Mouse (Mus musculus): ENCODE data around the gene Vamp8.

Gene Vamp8

DNA sequence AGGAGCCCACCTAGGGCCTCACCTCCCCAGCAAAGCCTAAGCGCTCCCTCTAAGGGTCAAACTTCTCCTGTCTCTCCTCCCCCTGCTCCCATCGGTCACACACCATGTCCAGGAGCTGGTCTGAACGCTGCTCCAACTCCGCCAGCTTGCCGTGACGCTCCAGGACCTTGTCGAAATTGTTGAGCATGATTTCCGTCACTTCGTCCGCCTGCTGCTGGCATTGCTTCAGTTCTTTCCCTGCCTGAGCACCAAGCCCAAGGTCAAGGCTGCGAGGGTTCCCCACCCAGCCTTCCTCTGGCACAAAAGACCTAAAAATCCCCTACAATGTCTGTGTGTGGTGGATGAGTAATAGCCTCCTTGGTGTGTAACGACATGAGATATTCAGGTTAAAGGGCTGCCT lies 20.4 kb downstream of the Vamp8 start:
- Histone ChIP-seq H3K27me3 (ENCODE audit: control insufficient read depth, insufficient read depth, low read length, poor library complexity, severe bottlenecking) (no peaks in the 10 kb centered on the region), H3K36me3 (ENCODE audit: control insufficient read depth, insufficient read depth, low read length, poor library complexity, severe bottlenecking) (no peaks in the 10 kb centered on the region)
- no peak for DNase-seq (ENCODE audit: low read depth, low spot score)

DNA sequence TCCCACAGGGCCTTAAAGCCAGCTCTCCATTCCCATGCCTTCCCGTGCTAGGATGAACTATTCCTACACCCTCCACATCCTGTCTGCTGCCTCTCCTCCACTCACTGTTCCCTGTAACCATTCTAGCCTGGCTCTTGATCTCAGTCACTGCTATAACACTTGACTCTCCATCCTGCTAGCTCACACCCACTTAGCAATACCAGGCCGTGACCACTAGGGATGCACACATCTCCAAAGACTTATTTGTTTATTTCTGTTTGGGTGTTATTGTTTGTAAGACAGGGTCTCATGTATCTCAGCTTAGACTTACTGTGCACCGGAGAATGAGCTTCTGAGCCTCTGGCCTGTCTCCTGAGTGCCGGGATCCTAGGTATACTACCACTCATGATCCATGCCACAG lies 20.9 kb downstream of the Vamp8 start:
- no peak for DNase-seq (ENCODE audit: low read depth, low spot score)
- no peaks in the 10 kb centered on the region for H3K27me3 ChIP-seq (ENCODE audit: control insufficient read depth, insufficient read depth, low read length, poor library complexity, severe bottlenecking)
- no peaks in the 10 kb centered on the region for H3K36me3 ChIP-seq (ENCODE audit: control insufficient read depth, insufficient read depth, low read length, poor library complexity, severe bottlenecking)

DNA sequence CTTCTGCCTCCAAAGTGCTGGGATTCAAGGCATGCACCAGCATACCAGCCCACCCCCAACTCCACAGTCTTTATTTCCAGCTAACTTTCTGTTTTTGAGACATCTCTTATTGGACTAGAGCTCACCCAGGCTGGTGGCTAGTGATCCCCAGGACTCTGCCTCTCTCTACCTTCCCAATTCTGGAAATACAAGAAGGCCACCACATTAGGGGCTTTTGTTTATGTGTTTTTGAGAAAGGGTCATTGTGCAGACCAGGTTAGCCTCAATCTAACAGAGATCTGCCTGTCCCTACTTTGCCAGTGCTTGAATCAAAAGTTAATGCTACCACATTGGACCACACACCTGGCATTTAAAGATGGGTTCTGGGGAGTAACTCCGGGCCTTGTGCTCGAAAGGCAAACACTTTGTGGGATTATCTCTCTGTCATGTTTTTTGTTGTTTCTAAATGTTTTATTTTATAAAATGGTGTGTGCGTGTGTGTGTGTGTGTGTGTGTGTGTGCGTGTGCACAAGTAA lies 23.0 kb downstream of the Vamp8 start:
- no peaks in the 10 kb centered on the region for H3K27me3 ChIP-seq (ENCODE audit: control insufficient read depth, insufficient read depth, low read length, poor library complexity, severe bottlenecking)
- DNase-seq (ENCODE audit: low read depth, low spot score), result no peak
- no peaks in the 10 kb centered on the region for H3K36me3 ChIP-seq (ENCODE audit: control insufficient read depth, insufficient read depth, low read length, poor library complexity, severe bottlenecking)

DNA sequence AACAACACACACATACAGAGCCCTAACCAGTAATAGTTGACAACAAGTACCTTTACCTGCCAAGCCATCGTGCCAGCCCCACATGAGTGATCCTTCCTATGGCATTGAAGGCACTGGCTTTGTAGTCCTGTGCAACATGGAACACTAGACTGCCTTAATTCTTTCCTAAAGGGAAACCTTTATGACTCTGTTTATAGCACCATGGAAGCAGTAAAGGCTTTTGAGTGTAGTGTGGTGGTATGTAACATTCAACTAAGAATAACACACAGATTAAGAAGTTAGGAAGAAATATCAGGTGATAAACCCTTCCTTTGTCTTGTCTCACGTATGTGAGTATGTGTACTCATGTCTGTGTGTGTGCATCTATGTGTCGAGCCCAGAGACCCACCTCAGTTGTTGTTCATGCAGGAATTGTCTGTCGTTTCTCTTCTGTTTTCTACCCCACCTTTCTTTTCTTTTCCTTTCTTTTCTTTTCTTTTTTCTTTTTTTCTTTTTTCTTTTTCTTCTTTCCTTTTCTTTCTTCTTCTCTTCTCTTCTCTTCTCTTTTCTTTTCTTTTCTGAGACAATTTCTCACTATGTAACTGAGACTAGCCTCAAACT lies 23.6 kb downstream of the Vamp8 start, which contains the start of gene Rnf181:
Gene Rnf181 (minus strand): TSS at position 113 of the 600 bp plus-strand sequence.
- no peaks in the 10 kb centered on the region for H3K27me3 ChIP-seq (ENCODE audit: control insufficient read depth, insufficient read depth, low read length, poor library complexity, severe bottlenecking)
- H3K36me3 ChIP-seq (ENCODE audit: control insufficient read depth, insufficient read depth, low read length, poor library complexity, severe bottlenecking), result no peaks in the 10 kb centered on the region
- DNase-seq (ENCODE audit: low read depth, low spot score), result no peak

DNA sequence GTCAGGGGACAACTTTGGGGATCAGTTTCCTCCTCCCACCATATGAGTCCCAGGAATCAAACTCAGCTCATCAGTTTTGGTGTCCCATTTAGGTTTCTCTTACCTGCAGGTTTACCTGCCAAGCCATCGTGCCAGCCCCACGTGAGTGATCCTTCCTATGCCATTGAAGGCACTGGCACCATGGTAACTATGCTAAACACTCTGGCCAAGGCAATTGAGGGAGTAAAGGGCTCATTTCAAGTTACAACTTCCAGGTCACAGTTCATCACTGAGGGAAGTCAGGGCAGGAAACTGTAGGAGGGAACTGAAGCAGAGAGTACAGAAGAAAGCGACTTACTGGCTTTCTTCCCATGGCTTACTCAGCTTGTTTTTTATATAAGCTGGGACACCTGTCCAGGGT lies 24.2 kb downstream of the Vamp8 start:
- Histone ChIP-seq H3K27me3 (ENCODE audit: control insufficient read depth, insufficient read depth, low read length, poor library complexity, severe bottlenecking) (no peaks in the 10 kb centered on the region), H3K36me3 (ENCODE audit: control insufficient read depth, insufficient read depth, low read length, poor library complexity, severe bottlenecking) (no peaks in the 10 kb centered on the region; the same call in 1 of the 2 replicates)
- DNase-seq (ENCODE audit: low read depth, low spot score), result no peak

DNA sequence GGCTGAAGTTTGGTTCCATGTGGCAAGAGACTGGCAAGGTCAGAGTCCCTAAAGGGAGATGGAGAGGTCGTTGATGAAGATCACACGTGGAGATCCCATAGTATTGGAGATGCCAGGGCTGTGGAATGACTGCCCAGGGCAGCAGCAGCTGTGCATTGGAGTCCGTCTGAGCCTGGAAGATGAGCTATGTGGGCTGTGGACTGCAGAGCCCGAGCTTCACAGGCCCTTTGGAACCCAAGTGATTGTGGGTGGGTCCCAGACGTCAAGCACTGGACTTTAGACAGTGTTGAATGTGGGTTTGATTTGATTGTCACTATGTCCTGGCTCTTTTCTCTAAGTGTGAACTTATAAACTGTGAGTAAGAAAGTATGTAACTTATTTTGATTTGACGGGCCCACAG lies 25.5 kb downstream of the Vamp8 start:
- DNase-seq (ENCODE audit: low read depth, low spot score), result no peak
- no peaks in the 10 kb centered on the region for H3K27me3 ChIP-seq (ENCODE audit: control insufficient read depth, insufficient read depth, low read length, poor library complexity, severe bottlenecking)
- no peaks in the 10 kb centered on the region; the same call in 1 of the 2 replicates for H3K36me3 ChIP-seq (ENCODE audit: control insufficient read depth, insufficient read depth, low read length, poor library complexity, severe bottlenecking)

DNA sequence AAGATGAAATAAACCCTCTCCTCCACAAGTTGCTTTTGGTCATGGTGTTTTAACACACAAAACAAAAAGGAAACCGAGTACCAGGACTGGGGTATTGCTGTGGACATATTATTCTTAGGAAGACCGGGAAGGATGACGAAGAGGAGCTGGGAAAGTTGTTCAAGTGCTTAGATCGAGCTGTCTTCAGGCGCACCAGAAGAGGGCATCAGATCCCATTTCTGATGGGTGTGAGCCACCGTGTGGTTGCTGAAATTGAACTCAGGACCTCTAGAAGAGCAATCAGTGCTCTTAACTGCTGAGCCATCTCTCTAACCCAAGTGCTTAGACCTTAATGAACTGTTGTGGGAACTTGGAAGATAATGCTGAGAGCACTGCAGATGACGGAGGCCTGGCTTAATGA lies 26.5 kb downstream of the Vamp8 start:
- no peaks in the 10 kb centered on the region for H3K27me3 ChIP-seq (ENCODE audit: control insufficient read depth, insufficient read depth, low read length, poor library complexity, severe bottlenecking)
- peak; percentile 33 for DNase-seq (ENCODE audit: low read depth, low spot score)
- peaks cover 2% of the 10 kb centered on the region; the same call in 1 of the 2 replicates for H3K36me3 ChIP-seq (ENCODE audit: control insufficient read depth, insufficient read depth, low read length, poor library complexity, severe bottlenecking)

DNA sequence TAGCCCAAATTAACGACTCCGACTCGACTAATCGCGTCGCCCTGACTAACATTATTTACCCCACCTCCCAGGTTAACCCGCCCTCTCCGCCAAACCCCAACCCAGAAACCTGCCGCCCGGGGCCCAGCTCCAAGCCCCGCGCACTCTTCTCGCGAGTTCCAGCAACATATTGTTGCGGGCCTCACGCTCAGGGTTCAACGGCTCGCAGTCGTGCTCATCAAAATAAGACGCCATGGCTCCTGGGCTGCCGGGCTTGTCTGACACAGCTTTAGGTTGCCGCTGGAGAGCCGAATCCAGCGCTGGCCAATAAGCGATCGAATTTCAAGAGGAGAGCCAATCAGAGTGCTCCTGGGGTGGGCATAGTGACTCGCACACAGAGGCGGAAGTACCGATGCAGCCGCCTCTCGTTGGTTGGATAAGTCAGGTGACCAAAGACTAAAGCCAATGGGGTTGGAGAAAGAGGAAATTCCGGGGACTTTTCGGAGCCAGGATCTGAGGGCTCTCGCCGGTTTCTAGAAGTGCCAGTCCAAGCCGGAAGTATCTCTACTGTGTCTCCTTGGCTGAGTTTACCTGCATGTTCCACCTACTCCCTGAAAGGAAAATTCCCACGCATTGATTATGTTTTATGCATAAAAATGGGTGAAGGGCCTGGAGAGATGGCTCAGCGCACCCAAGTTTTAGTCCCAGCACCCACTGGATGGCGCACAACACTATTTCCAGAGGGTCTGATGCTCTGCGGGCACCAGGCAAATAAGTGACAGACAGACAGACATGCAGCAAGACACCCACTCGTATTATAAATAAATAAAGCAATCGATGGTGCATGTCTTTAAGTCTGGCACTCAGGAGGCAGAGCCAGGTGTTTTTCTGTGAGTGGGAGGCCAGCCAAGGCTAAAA lies 28.1 kb downstream of the Vamp8 start:
- Histone ChIP-seq H3K36me3 (ENCODE audit: control insufficient read depth, insufficient read depth, low read length, poor library complexity, severe bottlenecking) (peaks cover 2% of the 10 kb centered on the region; the same call in 1 of the 2 replicates), H3K27me3 (ENCODE audit: control insufficient read depth, insufficient read depth, low read length, poor library complexity, severe bottlenecking) (no peaks in the 10 kb centered on the region)
- peak; percentile 97 for DNase-seq (ENCODE audit: low read depth, low spot score)

DNA sequence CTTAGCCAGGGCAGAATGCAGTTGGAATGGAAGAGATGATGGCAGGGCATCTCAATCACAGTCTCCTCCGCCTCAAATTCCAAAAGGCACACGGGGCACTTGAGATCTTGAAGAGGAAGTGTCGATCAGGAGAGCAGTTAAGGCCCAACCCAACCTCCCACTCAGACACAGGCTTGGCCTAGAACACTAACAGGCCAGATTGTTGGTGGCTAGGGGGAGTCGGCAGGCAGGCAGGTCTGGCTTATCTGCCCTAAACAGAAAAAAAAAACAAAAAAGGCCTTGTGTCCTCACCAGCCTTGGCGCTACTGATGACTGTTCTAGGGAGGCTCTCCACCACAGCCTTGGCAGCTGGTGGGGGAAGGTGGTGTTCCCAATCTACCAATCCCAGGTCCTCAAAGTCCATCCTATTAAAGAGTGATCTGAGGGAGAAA lies 29.4 kb downstream of the Vamp8 start:
- DNase-seq (ENCODE audit: low read depth, low spot score), result no peak
- no peaks in the 10 kb centered on the region for H3K27me3 ChIP-seq (ENCODE audit: control insufficient read depth, insufficient read depth, low read length, poor library complexity, severe bottlenecking)
- peaks cover 2% of the 10 kb centered on the region; the same call in 1 of the 2 replicates for H3K36me3 ChIP-seq (ENCODE audit: control insufficient read depth, insufficient read depth, low read length, poor library complexity, severe bottlenecking)

DNA sequence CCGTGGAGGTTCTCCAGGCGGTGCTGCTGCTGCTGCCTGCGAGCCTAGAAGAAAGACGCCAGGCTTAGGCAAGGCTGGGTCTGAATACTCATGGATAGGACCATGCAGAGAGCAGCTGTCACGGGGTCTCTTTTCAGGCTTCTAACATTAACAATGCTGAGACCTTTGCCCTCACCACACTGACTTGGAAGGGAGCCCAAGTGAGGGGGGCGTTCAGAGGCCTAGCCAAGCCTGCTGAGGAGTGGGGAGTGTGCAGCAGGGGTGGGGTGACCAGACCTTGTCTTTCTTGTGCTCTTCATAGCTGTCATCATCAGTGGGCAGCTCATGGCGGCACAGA lies 29.9 kb downstream of the Vamp8 start:
- H3K27me3 ChIP-seq (ENCODE audit: control insufficient read depth, insufficient read depth, low read length, poor library complexity, severe bottlenecking), result no peaks in the 10 kb centered on the region
- DNase-seq (ENCODE audit: low read depth, low spot score), result no peak
- peaks cover 2% of the 10 kb centered on the region; the same call in 1 of the 2 replicates for H3K36me3 ChIP-seq (ENCODE audit: control insufficient read depth, insufficient read depth, low read length, poor library complexity, severe bottlenecking)

DNA sequence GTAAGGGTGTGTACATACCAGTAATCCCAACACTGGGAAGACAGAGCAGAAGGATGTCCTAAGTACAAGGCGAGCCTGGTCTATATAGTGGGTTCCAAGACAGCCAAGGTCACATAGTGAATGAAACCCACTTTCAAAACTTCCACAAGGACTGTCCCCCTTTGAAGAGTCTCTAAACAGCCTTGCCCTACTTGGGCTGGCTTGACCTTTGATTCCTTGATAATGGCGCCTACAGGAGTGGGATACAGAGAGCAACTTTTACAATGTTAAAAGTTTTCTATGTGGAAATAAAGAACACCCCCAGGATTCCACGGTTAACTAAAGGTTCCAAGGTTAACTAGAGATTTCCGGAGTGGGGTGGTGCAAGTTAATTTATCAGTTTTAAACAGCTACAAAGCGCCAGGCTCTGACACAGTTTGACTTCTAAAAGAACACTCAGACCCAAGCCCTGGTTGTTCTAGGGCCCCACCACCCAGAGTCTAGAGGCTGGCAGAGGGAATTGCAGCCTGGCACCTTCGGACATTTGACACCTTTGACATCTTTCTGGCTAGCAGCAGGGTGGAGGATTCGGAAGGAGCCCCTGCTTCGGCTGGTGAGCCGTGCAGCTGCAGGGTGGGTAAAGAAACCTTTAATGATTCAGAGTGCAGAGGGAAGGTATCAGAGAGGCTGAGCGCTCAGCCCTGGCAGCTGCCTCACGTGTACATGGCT lies 30.5 kb downstream of the Vamp8 start:
- Histone ChIP-seq H3K36me3 (ENCODE audit: control insufficient read depth, insufficient read depth, low read length, poor library complexity, severe bottlenecking) (peaks cover 2% of the 10 kb centered on the region; the same call in 1 of the 2 replicates), H3K27me3 (ENCODE audit: control insufficient read depth, insufficient read depth, low read length, poor library complexity, severe bottlenecking) (no peaks in the 10 kb centered on the region)
- DNase-seq (ENCODE audit: low read depth, low spot score), result no peak

DNA sequence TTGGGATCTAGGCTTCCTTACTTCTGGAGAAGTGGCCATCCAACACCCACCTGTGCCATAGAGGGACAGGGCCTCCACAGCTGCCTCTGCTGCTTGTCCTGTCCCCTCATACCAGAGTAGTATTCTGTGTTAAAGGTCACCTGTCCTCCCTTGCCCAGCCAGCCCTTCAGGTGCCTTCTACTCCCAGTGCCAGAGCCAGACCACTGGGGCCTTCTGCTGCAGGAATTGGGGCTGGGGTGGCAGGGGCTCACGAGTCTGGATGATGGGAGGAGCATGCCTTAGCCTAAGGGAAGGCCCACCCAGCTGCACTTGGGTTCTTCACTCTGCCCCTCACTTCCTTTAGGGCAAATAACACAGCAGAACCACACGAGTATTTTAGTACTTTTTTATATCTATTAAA lies 31.2 kb downstream of the Vamp8 start:
- H3K27me3 ChIP-seq (ENCODE audit: control insufficient read depth, insufficient read depth, low read length, poor library complexity, severe bottlenecking), result no peaks in the 10 kb centered on the region
- peaks cover 2% of the 10 kb centered on the region; the same call in 1 of the 2 replicates for H3K36me3 ChIP-seq (ENCODE audit: control insufficient read depth, insufficient read depth, low read length, poor library complexity, severe bottlenecking)
- DNase-seq (ENCODE audit: low read depth, low spot score), result no peak

DNA sequence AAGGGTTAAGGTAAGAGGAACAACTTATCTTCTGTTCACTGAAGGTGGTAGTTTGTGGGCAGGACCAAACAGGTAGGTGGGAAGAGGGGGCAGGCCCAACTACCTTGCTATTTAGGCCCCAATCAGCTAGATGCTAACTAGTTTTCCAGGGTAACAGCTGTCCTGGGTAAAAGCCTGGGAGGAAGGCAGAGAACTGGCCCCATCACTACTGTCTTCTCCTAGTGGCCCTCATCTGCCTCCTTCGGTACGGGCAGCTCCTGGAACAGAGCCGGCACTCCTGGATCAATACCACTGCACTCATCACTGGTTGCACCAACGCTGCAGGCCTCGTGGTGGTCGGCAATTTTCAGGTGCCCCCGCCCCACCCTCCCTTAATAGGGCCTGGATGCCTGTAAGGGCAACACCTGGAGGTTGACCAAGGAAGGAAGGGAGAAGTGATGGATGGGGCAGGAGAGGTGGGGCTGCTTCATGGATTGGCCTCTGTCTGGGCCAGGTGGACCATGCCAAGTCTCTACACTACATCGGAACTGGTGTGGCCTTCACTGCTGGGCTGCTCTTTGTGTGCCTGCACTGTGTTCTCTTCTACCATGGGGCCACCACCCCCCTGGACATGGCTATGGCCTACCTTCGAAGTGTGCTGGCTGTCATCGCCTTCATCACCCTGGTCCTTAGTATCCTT lies 32.3 kb downstream of the Vamp8 start:
- Histone ChIP-seq H3K36me3 (ENCODE audit: control insufficient read depth, insufficient read depth, low read length, poor library complexity, severe bottlenecking) (peaks cover 2% of the 10 kb centered on the region; the same call in 1 of the 2 replicates), H3K27me3 (ENCODE audit: control insufficient read depth, insufficient read depth, low read length, poor library complexity, severe bottlenecking) (no peaks in the 10 kb centered on the region)
- no peak for DNase-seq (ENCODE audit: low read depth, low spot score)
